16 mouse cellular contexts compared by ENCODE assay signal in genomic region chr8:86550516-86550915, GRCm38 (mm10).
"Had no signal": no experiment of that assay in that cellular context is flagged by ENCODE, and none has a peak within 500 bp of the region (broad histone marks: within the 10 kb centered on the region; RNA-seq: fewer than 3 reads in every experiment).

No protein-coding gene starts in this region.

- H3K27me3 ChIP-seq: neural tube, embryonic 13.5 days; neural tube, embryonic 15.5 days; stomach, embryonic 15.5 days had no signal

- H3K4me2 ChIP-seq: neural tube, embryonic 13.5 days; neural tube, embryonic 15.5 days; stomach, embryonic 15.5 days had no signal

- H3K9me3 ChIP-seq: neural tube, embryonic 13.5 days; neural tube, embryonic 15.5 days; stomach, embryonic 15.5 days had no signal

- H3K4me1 ChIP-seq: neural tube, embryonic 13.5 days; neural tube, embryonic 15.5 days; stomach, embryonic 15.5 days had no signal

- DNase-seq: retina, postnatal 1 day; right cerebral cortex, adult 18-20 months; right cerebral cortex, postnatal 14 days; right cerebral cortex, postnatal 25 days; right cerebral cortex, postnatal 4 days; spleen, adult 18-20 months; thymus, adult 18-20 months; thymus, adult 2 months; thymus, postnatal 14 days; thymus, postnatal 25 days; thymus, postnatal 36 days; thymus, postnatal 4 days had no signal

- H3K36me3 ChIP-seq: neural tube, embryonic 13.5 days; neural tube, embryonic 15.5 days; stomach, embryonic 15.5 days had no signal

- H3K27ac ChIP-seq: neural tube, embryonic 13.5 days; neural tube, embryonic 15.5 days; stomach, embryonic 15.5 days; stomach, postnatal 0 days had no signal

- H3K9ac ChIP-seq: neural tube, embryonic 13.5 days; neural tube, embryonic 15.5 days; stomach, embryonic 15.5 days had no signal

- H3K4me3 ChIP-seq: neural tube, embryonic 13.5 days; neural tube, embryonic 15.5 days; stomach, embryonic 15.5 days had no signal
